Comparison of ENCODE assay signal across 8 mouse cellular contexts in the genomic region with DNA sequence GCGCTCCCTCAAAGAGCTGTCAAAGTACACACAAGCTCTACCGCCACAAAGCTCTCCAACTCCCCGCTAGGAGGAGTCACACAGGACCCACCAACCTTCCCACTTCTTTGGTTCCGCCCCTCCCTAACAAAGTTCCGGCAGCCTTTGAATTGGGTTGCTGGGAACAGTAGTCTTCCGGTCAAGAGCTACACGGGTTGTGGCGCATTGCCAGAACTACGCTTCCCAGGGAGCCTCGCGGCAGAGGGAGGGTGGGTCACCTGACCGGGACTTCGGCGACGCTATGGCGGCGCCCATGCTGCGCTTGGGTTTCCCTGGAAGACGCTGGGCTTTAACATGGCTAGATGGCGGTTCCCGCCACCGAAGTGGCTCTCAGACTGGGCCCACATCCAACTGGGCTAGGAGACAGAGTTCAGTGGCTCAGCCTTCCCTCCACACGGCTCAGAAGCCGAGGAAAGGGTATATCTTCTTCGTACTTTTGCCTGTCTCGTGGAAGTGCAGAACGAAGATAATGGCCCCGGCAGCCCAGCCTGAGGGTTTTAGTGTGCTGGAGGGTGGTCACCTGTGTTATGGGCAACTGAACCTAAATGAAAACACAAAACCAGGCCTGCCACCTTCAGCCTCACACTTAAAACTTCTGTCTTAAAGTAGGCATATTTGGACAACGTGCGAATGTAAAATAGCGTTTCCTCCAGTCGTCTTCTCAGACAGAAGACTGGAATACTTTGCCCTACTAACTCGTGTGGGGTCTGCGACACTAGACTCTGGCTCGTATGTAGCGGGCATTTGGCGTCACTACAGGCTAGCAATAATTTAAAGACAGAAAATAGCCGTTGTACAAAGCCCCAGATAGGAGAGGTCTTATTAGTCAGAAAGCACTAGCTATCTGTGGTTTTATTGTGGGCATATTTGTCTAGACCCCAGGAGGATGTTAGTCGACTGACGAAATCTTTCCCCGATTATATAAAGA. TPM values are rescaled to one million over a fixed set of nuclear protein-coding genes. Genes with fewer than 3 reads are reported as not detected.
A peak's percentile ranks its signal among the peaks of the same experiment; 100 is the strongest.
DNase-seq lines count a peak whose midpoint lies in the region; ATAC-seq and TF ChIP-seq lines count a peak whose summit lies in the region.

A gene (plus strand): TSS at position 256 of the 967 bp plus-strand sequence.

- DNase-seq in ES-E14 (ENCODE audit: low read depth, low spot score) = peak; percentile 97
- DNase-seq in cerebellum, adult 11-12 months = peak; percentile 99
- peak; percentile 96 for DNase-seq in heart, postnatal 25 days (ENCODE audit: low spot score)
- peak; percentile 98 to 99 for DNase-seq in layer of hippocampus, adult 18-20 months (ENCODE audit: low spot score in 2 of 2)
- DNase-seq in lung, adult 2 months = peak; percentile 99
- peak; percentile 94 to 97 for DNase-seq in thymus, adult 18-20 months

- peak; percentile 99 for ATAC-seq in forebrain, embryonic 15.5 days (replicated peaks)
- peak; percentile 99 for ATAC-seq in neutrophil, adult 5-6 weeks (ENCODE audit: extremely low read depth, insufficient number of reproducible peaks, low FRiP score, poor library complexity, severe bottlenecking)

- H3K27me3 ChIP-seq in forebrain, embryonic 15.5 days = no peaks in the 10 kb centered on the region

- H3K9me3 ChIP-seq in ES-E14 (ENCODE audit: control insufficient read depth, insufficient read depth, low read depth, low read length) = no peaks in the 10 kb centered on the region
- no peaks in the 10 kb centered on the region for H3K9me3 ChIP-seq in forebrain, embryonic 15.5 days

- no peaks in the 10 kb centered on the region for H3K36me3 ChIP-seq in ES-E14 (ENCODE audit: control insufficient read depth, insufficient read depth, low read length, poor library complexity, severe bottlenecking)
- H3K36me3 ChIP-seq in forebrain, embryonic 15.5 days = no peaks in the 10 kb centered on the region

- intact Hi-C loops in heart, postnatal 25 days (cut with DNase I) = loop anchor here (2.0 to 5.0 kb wide), 3 partner anchors 351 to 569 kb away; a partner anchor contains a TSS

- in situ Hi-C loops in ES-E14 (cut with MboI; ENCODE audit: low sequenced_read_pairs in 2 of 2, unreplicated experiment in 2 of 2) = no loop called here

- H3K9ac ChIP-seq in ES-E14 (ENCODE audit: insufficient read depth, low read depth, low read length, poor library complexity, severe bottlenecking) = peak within 1 kb of the TSS; percentile 98
- H3K9ac ChIP-seq in forebrain, embryonic 15.5 days (replicated peaks) = peak within 1 kb of the TSS; percentile 69

- 3% methylated on average over 41 of the region's 41 CpGs for WGBS in forebrain, embryonic 15.5 days
- 3% methylated on average over 41 of the region's 41 CpGs for WGBS in lung, adult 2 months

- TF ChIP-seq POLR2A in lung, adult 2 months (IDR thresholded peaks at IDR 0.05; ENCODE audit: borderline replicate concordance, extremely low read depth, low read depth, low read length) = peak; percentile 81

- peak within 1 kb of the TSS; percentile 93 to 96 for H3K4me3 ChIP-seq in ES-E14 (ENCODE audit: insufficient read depth in 1 of 2, low read depth in 1 of 2, low read length in 2 of 2, poor library complexity in 1 of 2, severe bottlenecking in 1 of 2)
- H3K4me3 ChIP-seq in forebrain, embryonic 15.5 days = peak within 1 kb of the TSS; percentile 59
- H3K4me3 ChIP-seq in lung, adult 2 months (replicated peaks; ENCODE audit: extremely low read depth, low read depth, low read length) = peak within 1 kb of the TSS; percentile 81

- peak within 1 kb of the TSS; percentile 54; the same call in 1 of the 2 replicates for H3K27ac ChIP-seq in ES-E14 (ENCODE audit: insufficient read depth, low read depth, low read length, poor library complexity, severe bottlenecking)
- peak within 1 kb of the TSS; percentile 80 for H3K27ac ChIP-seq in forebrain, embryonic 15.5 days (replicated peaks)

- no peaks in the 10 kb centered on the region for H3K4me1 ChIP-seq in ES-E14 (ENCODE audit: control insufficient read depth in 2 of 2, insufficient read depth in 2 of 2, low read length in 2 of 2, poor library complexity in 1 of 2)
- peaks cover 6% of the 10 kb centered on the region for H3K4me1 ChIP-seq in forebrain, embryonic 15.5 days
- H3K4me1 ChIP-seq in lung, adult 2 months (ENCODE audit: control insufficient read depth, insufficient read depth, low read length) = no peaks in the 10 kb centered on the region

- peak within 1 kb of the TSS; percentile 78 for H3K4me2 ChIP-seq in forebrain, embryonic 15.5 days (replicated peaks)

- peak; percentile 70 for TF ChIP-seq CTCF in lung, adult 2 months (IDR thresholded peaks at IDR 0.05; ENCODE audit: insufficient read depth, low read length)

TF ChIP-seq in ES-E14, 5 proteins besides CTCF, POLR2A, EP300 and RAD21:
- TF ChIP-seq HCFC1 (IDR thresholded peaks at IDR 0.05; ENCODE audit: borderline replicate concordance, insufficient read depth, low read length) (peak; percentile 99), CHD2 (IDR thresholded peaks at IDR 0.05; ENCODE audit: low read depth, low read length) (no peak; the same call in 1 of the 2 replicates)

RNA-seq across cellular contexts. Expression of the gene that starts here (rescaled TPM):
- 16.9 and 18.1 TPM in 2 replicates for total RNA-seq in ES-E14 (2012; rRNA removed)
- polyA plus RNA-seq in forebrain, embryonic 15.5 days (2015; fragmentation: Nextera tagmentation; extraction: Ambion mirVana) = 20.0 and 22.4 TPM in 2 replicates
- total RNA-seq in heart, postnatal 25 days (2021) = 10 to 100 TPM; 34.6 to 39.7 TPM
- 10 to 100 TPM; 22.3 to 22.7 TPM for total RNA-seq in layer of hippocampus, adult 18-20 months (2021)
- polyA plus RNA-seq in lung, adult 2 months (2012; rRNA removed) = 2.2 and 3.9 TPM in 2 replicates
- 8.2 and 10.5 TPM in 2 replicates for total RNA-seq in neutrophil, adult 5-6 weeks (2017)

Comparison
In these comparisons a context has a peak if more than half of its experiments do, and no peak if none do; other contexts are left out.
1. Peak in every context shown above with its lines: DNase-seq, ATAC-seq, H3K4me3 ChIP-seq and H3K27ac ChIP-seq.